Mouse (Mus musculus) induced T-regulatory cell, adult 2 months (primary cell): ENCODE measurements at regions not wholly inside any gene's neighbourhood (a gene's known extent, or its start where the extent isn't known, plus 50 kb on each side); places are given as distances from the start of the nearest gene placed in this dataset.

Experiments used
- DNase-seq: peaks from one replicate; pipeline ENCODE4 v3.0.0-alpha.2; 2012; ENCODE audit warnings: low read depth

GRCm38 (mm10) chr3:151366302-151366701 is 71.4 kb upstream of the Adgrl4 start:
- no peak for DNase-seq

GRCm38 (mm10) chr3:151366707-151367306 is 70.9 kb upstream of the Adgrl4 start:
- DNase-seq, result no peak

GRCm38 (mm10) chr3:151383326-151384019 is 54.2 kb upstream of the Adgrl4 start:
- no peak for DNase-seq

- no peak for DNase-seq
These were observed 52.8 kb upstream of the Adgrl4 start for GRCm38 (mm10) chr3:151384850-151385249.

GRCm38 (mm10) chr3:151386103-151386502 is 51.6 kb upstream of the Adgrl4 start:
- DNase-seq, result no peak
